Comparison of ENCODE assay signal across 8 mouse cellular contexts in the genomic region with DNA sequence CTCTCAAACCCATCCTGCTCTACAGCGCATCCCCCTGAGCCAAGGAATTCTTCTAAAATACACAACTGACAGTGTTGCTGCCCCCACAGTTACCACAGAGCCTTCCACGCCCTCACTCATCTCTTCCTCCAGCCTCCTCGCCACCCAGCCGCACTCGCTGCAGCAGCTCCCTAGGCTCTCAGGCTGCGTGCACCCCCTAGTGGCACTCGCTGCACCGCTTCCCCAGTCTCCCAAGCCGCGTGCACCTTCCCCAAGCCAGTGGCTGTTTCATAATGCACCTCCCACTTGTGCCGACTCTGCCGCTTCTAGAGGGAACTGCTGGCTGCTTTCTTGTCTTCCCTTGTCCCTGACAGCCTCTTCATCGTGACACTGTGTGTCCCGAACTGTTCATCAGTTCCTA.
DNase-seq lines count a peak whose midpoint lies in the region; ATAC-seq and TF ChIP-seq lines count a peak whose summit lies in the region.

No protein-coding gene starts in this region.

- H3K27ac ChIP-seq in MEL (ENCODE audit: control insufficient read depth, low read depth, low read length): 0 out of 2 replicates have a peak overlapping the region, but pooled peaks have one; percentile 13
- no peak overlapping the region for H3K27ac ChIP-seq in forebrain, embryonic 15.5 days (replicated peaks)
- H3K27ac ChIP-seq in liver, postnatal 0 days (ENCODE audit: low read depth): no peak overlapping the region
- H3K27ac ChIP-seq in neural tube, embryonic 13.5 days (replicated peaks): 0 out of 2 replicates have a peak overlapping the region, but pooled peaks have one; percentile 4

- H3K27me3 ChIP-seq in MEL (ENCODE audit: control insufficient read depth in 1 of 2, insufficient read depth in 2 of 2, low read length in 2 of 2): no peaks in the 10 kb centered on the region
- H3K27me3 ChIP-seq in forebrain, embryonic 15.5 days: 0 out of 2 replicates have a peak, but pooled peaks cover 7% of the 10 kb centered on the region
- H3K27me3 ChIP-seq in liver, postnatal 0 days (ENCODE audit: insufficient read depth, low read length): peaks cover 19% of the 10 kb centered on the region
- peaks cover 27% of the 10 kb centered on the region for H3K27me3 ChIP-seq in neural tube, embryonic 13.5 days

- DNase-seq in MEL (ENCODE audit: low read depth, low spot score): peak; percentile 93
- DNase-seq in cerebellum, adult 11 months: peak; percentile 50
- DNase-seq in heart, postnatal 10 days: peak; percentile 58 to 73
- peak; percentile 67 to 80 for DNase-seq in layer of hippocampus, adult 18-20 months (ENCODE audit: low spot score in 2 of 2)
- DNase-seq in liver, postnatal 0 days: peak; percentile 75
- DNase-seq in thymus, postnatal 10 days (ENCODE audit: low spot score in 2 of 2): peak; percentile 25 to 53

- no peak; a peak in 1 of 4 replicates for TF ChIP-seq POLR2A in MEL (IDR thresholded peaks at IDR 0.05; ENCODE audit: control insufficient read depth in 1 of 2, insufficient read depth in 1 of 2, low read depth in 1 of 2, low read length in 2 of 2, poor library complexity in 1 of 2)

- peaks cover 7 to 22% of the 10 kb centered on the region in 2 experiments for H3K4me1 ChIP-seq in MEL (ENCODE audit: control insufficient read depth in 1 of 2, insufficient read depth in 2 of 2, low read length in 2 of 2)
- H3K4me1 ChIP-seq in forebrain, embryonic 15.5 days: peaks cover 22% of the 10 kb centered on the region
- H3K4me1 ChIP-seq in liver, postnatal 0 days (ENCODE audit: insufficient read depth): peaks cover 6% of the 10 kb centered on the region; the same call in 1 of the 2 replicates
- peaks cover 30% of the 10 kb centered on the region for H3K4me1 ChIP-seq in neural tube, embryonic 13.5 days (replicated peaks)

- WGBS in forebrain, embryonic 15.5 days: 3% methylated on average over 14 of the region's 14 CpGs
- 17% methylated on average over 14 of the region's 14 CpGs for WGBS in liver, postnatal 0 days (ENCODE audit: insufficient replicate concordance)
- 1% methylated on average over 14 of the region's 14 CpGs for WGBS in neural tube, embryonic 13.5 days

- TF ChIP-seq RAD21 in MEL (IDR thresholded peaks at IDR 0.05; ENCODE audit: low read depth, low read length): peak; percentile 53

- H3K36me3 ChIP-seq in MEL (ENCODE audit: control insufficient read depth in 1 of 2, insufficient read depth in 2 of 2, low read length in 2 of 2): peaks cover 0 to 8% of the 10 kb centered on the region in 2 experiments; a peak in 2 of 4 replicates
- no peaks in the 10 kb centered on the region for H3K36me3 ChIP-seq in forebrain, embryonic 15.5 days
- no peaks in the 10 kb centered on the region; the same call in 1 of the 2 replicates for H3K36me3 ChIP-seq in liver, postnatal 0 days (replicated peaks; ENCODE audit: insufficient read depth, low read length)
- no peaks in the 10 kb centered on the region for H3K36me3 ChIP-seq in neural tube, embryonic 13.5 days

- TF ChIP-seq EP300 in MEL (IDR thresholded peaks at IDR 0.05; ENCODE audit: low read depth in 1 of 2, low read length in 2 of 2): no peak; a peak in 1 of 4 replicates
- TF ChIP-seq EP300 in liver, postnatal 0 days (IDR thresholded peaks at IDR 0.05; ENCODE audit: low read depth): no peak

- peak overlapping the region; percentile 40 to 58 for H3K4me3 ChIP-seq in MEL (ENCODE audit: control insufficient read depth in 1 of 2, insufficient read depth in 1 of 2, low read depth in 2 of 2, low read length in 2 of 2)
- H3K4me3 ChIP-seq in forebrain, embryonic 15.5 days: peak overlapping the region; percentile 22
- no peak overlapping the region for H3K4me3 ChIP-seq in liver, postnatal 0 days (ENCODE audit: low read depth, low read length)
- H3K4me3 ChIP-seq in neural tube, embryonic 13.5 days: peak overlapping the region; percentile 23

- H3K4me2 ChIP-seq in forebrain, embryonic 15.5 days (replicated peaks): peak overlapping the region; percentile 91
- H3K4me2 ChIP-seq in liver, postnatal 0 days (ENCODE audit: low read depth, low read length): peak overlapping the region; percentile 44; the same call in 1 of the 2 replicates
- peak overlapping the region; percentile 83 for H3K4me2 ChIP-seq in neural tube, embryonic 13.5 days

- TF ChIP-seq CTCF in MEL (IDR thresholded peaks at IDR 0.05 in 2 of 3, conservative IDR thresholded peaks at IDR 0.05 in 1 of 3; ENCODE audit: control insufficient read depth in 1 of 3, insufficient read depth in 1 of 3, low read depth in 2 of 3, low read length in 3 of 3, poor library complexity in 1 of 3, severe bottlenecking in 1 of 3): peak; percentile 77 to 92 (median 87)
- peak; percentile 84 for TF ChIP-seq CTCF in liver, postnatal 0 days (IDR thresholded peaks at IDR 0.05; ENCODE audit: low read depth)

- H3K79me2 ChIP-seq in MEL (ENCODE audit: control insufficient read depth, insufficient read depth, low read length, poor library complexity): no peaks in the 10 kb centered on the region

- peak; percentile 73 for ATAC-seq in forebrain, embryonic 15.5 days (replicated peaks)
- ATAC-seq in liver, postnatal 0 days: peak; percentile 74
- ATAC-seq in neural tube, embryonic 13.5 days (ENCODE audit: low read depth): peak; percentile 64

- H3K9me3 ChIP-seq in MEL (replicated peaks; ENCODE audit: insufficient read depth, low read length): no peaks in the 10 kb centered on the region
- H3K9me3 ChIP-seq in forebrain, embryonic 15.5 days: no peaks in the 10 kb centered on the region
- peaks cover 2% of the 10 kb centered on the region; the same call in 1 of the 2 replicates for H3K9me3 ChIP-seq in liver, postnatal 0 days (ENCODE audit: low read length)
- no peaks in the 10 kb centered on the region for H3K9me3 ChIP-seq in neural tube, embryonic 13.5 days

- intact Hi-C loops in heart, postnatal 10 days (cut with DNase I): loop anchor here (10.0 kb wide), 1 partner anchor 239 kb away; a partner anchor contains a TSS

- H3K9ac ChIP-seq in MEL (ENCODE audit: control insufficient read depth, low read depth, low read length, poor library complexity, severe bottlenecking): peak overlapping the region; percentile 52
- 0 out of 2 replicates have a peak overlapping the region, but pooled peaks have one; percentile 25 for H3K9ac ChIP-seq in forebrain, embryonic 15.5 days (replicated peaks)
- no peak overlapping the region for H3K9ac ChIP-seq in liver, postnatal 0 days (replicated peaks)
- peak overlapping the region; percentile 49 for H3K9ac ChIP-seq in neural tube, embryonic 13.5 days

TF ChIP-seq in MEL, 35 proteins besides CTCF, POLR2A, EP300 and RAD21:
- TF ChIP-seq GATA1 (IDR thresholded peaks at IDR 0.05; ENCODE audit: low read depth, low read length) (no peak), MAX (IDR thresholded peaks at IDR 0.05; ENCODE audit: low read length) (peak; percentile 66), TBP (IDR thresholded peaks at IDR 0.05; ENCODE audit: low read depth, low read length) (0 out of 2 replicates have a peak, but pooled peaks have one; percentile 13), POLR2AphosphoS5 (IDR thresholded peaks at IDR 0.05; ENCODE audit: borderline replicate concordance, low read depth, low read length) (no peak), MYC (IDR thresholded peaks at IDR 0.05; ENCODE audit: low read depth, low read length) (peak; percentile 78; the same call in 1 of the 2 replicates), MYB (IDR thresholded peaks at IDR 0.05; ENCODE audit: low read depth, low read length) (no peak), ZNF384 (IDR thresholded peaks at IDR 0.05; ENCODE audit: low read depth, low read length) (no peak), ETS1 (IDR thresholded peaks at IDR 0.05; ENCODE audit: low read depth, low read length) (0 out of 2 replicates have a peak, but pooled peaks have one; percentile 15), NELFE (IDR thresholded peaks at IDR 0.05; ENCODE audit: low read depth, low read length) (0 out of 2 replicates have a peak, but pooled peaks have one; percentile 15), SIN3A (IDR thresholded peaks at IDR 0.05; ENCODE audit: low read length) (peak; percentile 63), GABPA (IDR thresholded peaks at IDR 0.05; ENCODE audit: low read depth, low read length) (no peak), NRF1 (IDR thresholded peaks at IDR 0.05; ENCODE audit: insufficient read depth, low read depth, low read length, poor library complexity, severe bottlenecking) (0 out of 2 replicates have a peak, but pooled peaks have one; percentile 26), SMC3 (IDR thresholded peaks at IDR 0.05; ENCODE audit: low read depth, low read length) (peak; percentile 68), UBTF (IDR thresholded peaks at IDR 0.05; ENCODE audit: borderline replicate concordance, insufficient read depth, low read depth, low read length) (0 out of 2 replicates have a peak, but pooled peaks have one; percentile 36), ZKSCAN1 (IDR thresholded peaks at IDR 0.05; ENCODE audit: low read depth, low read length) (no peak), MAZ (IDR thresholded peaks at IDR 0.05; ENCODE audit: low read depth, low read length) (0 out of 2 replicates have a peak, but pooled peaks have one; percentile 63), MXI1 (IDR thresholded peaks at IDR 0.05; ENCODE audit: low read depth, low read length) (peak; percentile 78), HCFC1 (IDR thresholded peaks at IDR 0.05; ENCODE audit: low read depth, low read length) (peak; percentile 44; the same call in 1 of the 2 replicates), MAFK (IDR thresholded peaks at IDR 0.05; ENCODE audit: borderline replicate concordance, low read depth, low read length) (no peak), ZC3H11A (IDR thresholded peaks at IDR 0.05; ENCODE audit: low read depth, low read length) (peak; percentile 45; the same call in 1 of the 2 replicates), BHLHE40 (IDR thresholded peaks at IDR 0.05; ENCODE audit: borderline replicate concordance, low read depth, low read length) (no peak), TCF12 (IDR thresholded peaks at IDR 0.05; ENCODE audit: low read depth, low read length) (no peak; the same call in none of the 2 replicates), ELF1 (IDR thresholded peaks at IDR 0.05; ENCODE audit: low read depth, low read length) (0 out of 2 replicates have a peak, but pooled peaks have one; percentile 23)

Comparison
In these comparisons a context has a peak if more than half of its experiments do, and no peak if none do; other contexts are left out.
1. DNase-seq: peak in every context shown above with its lines; median percentile 93 in MEL; 75 in liver, postnatal 0 days; 74 in layer of hippocampus, adult 18-20 months; 66 in heart, postnatal 10 days; 50 in cerebellum, adult 11 months; 39 in thymus, postnatal 10 days.
2. H3K27ac ChIP-seq: peak in MEL (single experiment) and neural tube, embryonic 13.5 days (single experiment); none in forebrain, embryonic 15.5 days (single experiment) and liver, postnatal 0 days (single experiment).
3. Peak in every context shown above with its lines, with median percentiles within 50 percentile points of each other: ATAC-seq and H3K4me2 ChIP-seq.